Mouse (Mus musculus) olfactory bulb, adult 2 months (tissue): ENCODE measurements at regions not wholly inside any gene's neighbourhood (a gene's known extent, or its start where the extent isn't known, plus 50 kb on each side); places are given as distances from the start of the nearest gene placed in this dataset.

Experiments used
- H3K27ac ChIP-seq: fragments of 200-500 bp; 2 replicates; pipeline ENCODE4 v1.5.1; 2012; ENCODE audit warnings: low read depth, low read length; ENCODE audit not compliant: insufficient read depth
- H3K4me1 ChIP-seq: fragments of 200-500 bp; 2 replicates; pipeline ENCODE4 v1.6.1; 2012; ENCODE audit warnings: low read length; ENCODE audit not compliant: control insufficient read depth, insufficient read depth
- H3K4me3 ChIP-seq: fragments of 200-500 bp; 2 replicates; pipeline ENCODE4 v1.5.1; 2012; ENCODE audit warnings: mild to moderate bottlenecking, low read depth, low read length, moderate library complexity; ENCODE audit not compliant: insufficient read depth
- CTCF ChIP-seq: fragments of 200-500 bp; IDR thresholded peaks from 2 replicates; pipeline ENCODE4 v1.5.1; 2012; ENCODE audit warnings: low read depth, mild to moderate bottlenecking, low read length, moderate library complexity; ENCODE audit not compliant: insufficient read depth
- POLR2A ChIP-seq: fragments of 200-500 bp; IDR thresholded peaks from 2 replicates; pipeline ENCODE4 v1.6.1; 2012; ENCODE audit warnings: mild to moderate bottlenecking, low read depth, low read length, moderate library complexity; ENCODE audit not compliant: insufficient read depth
- WGBS: fragments of 180-500 bp; shearing (Covaris S2); methylation state at CpG from one replicate; pipeline ENCODE4 v1.1.7; 2018; 5-methylcytosine and 5-hydroxymethylcytosine counted together

DNA sequence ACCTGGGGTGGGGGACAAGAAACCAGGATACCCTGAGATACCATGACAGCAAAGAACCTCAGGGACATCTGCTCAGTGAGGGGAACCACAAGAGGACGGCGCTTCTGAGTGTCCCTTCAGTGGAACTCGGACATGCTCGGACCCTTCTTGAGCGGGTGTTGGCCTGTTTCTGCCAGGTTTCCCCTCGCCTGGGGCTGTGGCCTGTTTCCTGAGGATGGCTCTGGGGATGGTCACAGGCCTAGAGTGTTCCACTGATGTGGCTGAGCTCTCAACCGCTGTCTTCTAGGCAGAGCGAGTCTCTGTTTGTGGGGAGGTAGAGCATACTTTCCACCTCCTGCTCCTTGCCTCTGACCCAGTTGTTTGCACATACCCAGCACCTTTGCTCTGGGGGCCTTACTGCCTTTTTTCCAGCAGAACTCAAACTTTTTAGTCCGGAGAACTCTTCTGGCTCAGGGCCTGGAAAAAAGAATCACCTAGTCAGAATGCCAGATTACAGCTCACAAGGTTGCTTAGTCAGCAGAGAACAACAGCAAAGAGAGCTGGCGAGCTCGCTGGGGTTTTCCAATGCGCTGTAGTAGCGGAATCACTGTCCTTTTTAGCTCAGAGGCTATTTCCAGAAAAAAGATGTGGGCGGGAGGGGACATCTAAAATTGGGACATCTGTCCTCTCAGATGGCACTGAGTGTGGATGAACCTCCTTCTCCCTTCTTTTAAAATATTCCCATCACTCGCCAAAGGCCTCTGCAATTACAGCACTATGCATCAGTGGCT, 65.3 kb downstream of the Med10 start:
- WGBS, result 70% methylated on average over 15 of the region's 15 CpGs
- no peak overlapping the region for H3K4me3 ChIP-seq

GRCm38 (mm10) chr13:69896536-69896935, 94.3 kb downstream of the Med10 start:
- TF ChIP-seq CTCF, result no peak
- no peak for TF ChIP-seq POLR2A
- Histone ChIP-seq H3K4me3 (no peak overlapping the region), H3K27ac (no peak overlapping the region), H3K4me1 (no peaks in the 10 kb centered on the region)
- WGBS, result 64% methylated on average over 5 of the region's 5 CpGs

More for the DNA sequence above, 65.3 kb downstream of the Med10 start:
- TF ChIP-seq POLR2A, result no peak
- no peak for TF ChIP-seq CTCF
- Histone ChIP-seq H3K27ac (no peak overlapping the region), H3K4me1 (peaks cover 7% of the 10 kb centered on the region)

- H3K4me1 ChIP-seq, result no peaks in the 10 kb centered on the region
- H3K27ac ChIP-seq, result no peak overlapping the region
- TF ChIP-seq CTCF, result no peak
- TF ChIP-seq POLR2A, result no peak
- no peak overlapping the region for H3K4me3 ChIP-seq
These were observed 98.9 kb downstream of the Med10 start for GRCm38 (mm10) chr13:69901139-69901538.

DNA sequence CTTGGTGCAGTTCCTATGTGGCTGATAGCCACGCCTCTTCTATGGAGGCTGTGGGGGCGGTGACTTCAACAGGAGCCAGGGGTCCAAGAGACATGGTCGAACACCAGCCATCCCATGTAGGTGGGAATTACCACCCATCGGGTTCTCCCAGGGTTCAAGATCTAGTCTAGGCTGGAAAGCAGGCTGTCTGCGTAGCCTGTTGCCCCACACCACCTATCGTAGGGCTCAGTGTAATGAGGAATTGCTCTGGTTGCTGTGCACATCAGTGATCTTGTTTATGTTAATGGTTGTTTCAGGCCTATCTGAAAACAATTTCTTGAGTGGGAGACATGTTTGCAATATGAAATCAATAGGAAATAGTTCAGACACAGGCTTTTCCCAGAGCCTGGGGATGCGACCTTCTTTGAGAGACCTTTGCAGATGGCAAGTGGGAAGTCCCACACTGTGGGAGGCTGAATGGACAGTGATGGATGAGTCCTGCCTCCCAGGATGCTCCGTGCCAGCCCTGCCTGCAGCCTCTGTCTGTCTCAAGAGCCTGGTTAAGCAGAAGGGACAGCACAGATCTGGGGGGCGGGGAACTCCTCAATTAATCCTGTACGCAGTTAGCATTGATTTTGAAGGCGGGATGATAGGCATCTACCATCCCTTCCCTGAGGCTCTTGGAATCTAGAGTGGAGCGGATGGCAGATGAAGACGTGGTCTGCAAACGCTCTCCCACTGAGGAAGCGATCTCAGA, 104.8 kb downstream of the Med10 start:
- TF ChIP-seq POLR2A (no peak), CTCF (no peak)
- WGBS, result 81% methylated on average over 15 of the region's 15 CpGs
- Histone ChIP-seq H3K4me1 (0 out of 2 replicates have a peak, but pooled peaks cover 3% of the 10 kb centered on the region), H3K4me3 (no peak overlapping the region), H3K27ac (no peak overlapping the region)

GRCm38 (mm10) chr13:69915796-69916195, 113.6 kb downstream of the Med10 start:
- Histone ChIP-seq H3K27ac (no peak overlapping the region), H3K4me1 (no peaks in the 10 kb centered on the region), H3K4me3 (no peak overlapping the region)
- TF ChIP-seq POLR2A (no peak), CTCF (no peak)
- 87% methylated on average over 3 of the region's 3 CpGs for WGBS

DNA sequence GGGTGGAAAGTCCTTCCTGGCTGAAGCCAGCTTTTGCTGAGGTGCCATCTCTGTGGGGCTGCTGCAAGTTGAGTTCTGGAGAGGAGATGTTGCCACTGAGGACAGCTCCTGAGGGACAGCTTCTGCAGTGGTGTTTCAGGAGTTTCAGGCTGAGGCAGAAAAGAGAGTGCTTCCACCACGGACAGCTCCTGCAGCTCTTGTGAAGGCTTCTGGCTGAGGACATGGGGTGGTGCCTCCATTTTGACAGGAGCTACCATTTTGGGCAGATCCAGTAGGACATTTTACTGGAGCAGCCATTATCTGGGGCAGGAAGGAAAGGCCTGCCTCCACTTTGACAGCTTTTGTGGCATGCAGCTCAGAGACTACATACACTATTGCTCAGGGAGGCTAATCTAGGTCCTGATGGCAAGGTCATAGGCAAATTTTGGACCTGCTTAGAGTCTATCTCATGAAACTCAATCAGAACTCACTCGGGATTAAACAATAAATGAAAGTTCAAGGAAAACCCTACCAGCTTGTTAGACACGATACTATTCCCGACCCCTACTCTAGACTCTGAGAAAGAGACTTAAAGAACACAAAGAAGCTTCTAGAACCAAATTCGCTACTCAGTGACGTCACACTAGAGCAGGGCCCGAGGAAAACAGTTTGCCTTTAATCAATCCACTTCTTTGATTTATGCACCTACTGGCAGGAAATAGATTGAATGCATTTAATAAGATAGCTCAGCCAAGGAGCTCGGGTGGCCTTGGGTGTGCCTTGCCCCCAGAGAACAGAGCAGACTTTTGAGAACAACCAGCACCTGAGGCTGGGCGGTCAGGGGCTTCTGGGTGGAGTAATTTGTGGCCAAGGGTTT, 130.7 kb downstream of the Med10 start:
- TF ChIP-seq CTCF (no peak), POLR2A (no peak)
- peaks cover 19% of the 10 kb centered on the region for H3K4me1 ChIP-seq
- peak overlapping the region; percentile 71; the same call in 1 of the 2 replicates for H3K27ac ChIP-seq
- 28% methylated on average over 9 of the region's 9 CpGs for WGBS
- no peak overlapping the region for H3K4me3 ChIP-seq

GRCm38 (mm10) chr13:69933551-69933845, 131.3 kb downstream of the Med10 start:
- Histone ChIP-seq H3K4me3 (no peak overlapping the region), H3K4me1 (peaks cover 19% of the 10 kb centered on the region), H3K27ac (peak overlapping the region; percentile 71)
- WGBS, result 5% methylated on average over 6 of the region's 6 CpGs
- TF ChIP-seq CTCF (no peak), POLR2A (no peak)

DNA sequence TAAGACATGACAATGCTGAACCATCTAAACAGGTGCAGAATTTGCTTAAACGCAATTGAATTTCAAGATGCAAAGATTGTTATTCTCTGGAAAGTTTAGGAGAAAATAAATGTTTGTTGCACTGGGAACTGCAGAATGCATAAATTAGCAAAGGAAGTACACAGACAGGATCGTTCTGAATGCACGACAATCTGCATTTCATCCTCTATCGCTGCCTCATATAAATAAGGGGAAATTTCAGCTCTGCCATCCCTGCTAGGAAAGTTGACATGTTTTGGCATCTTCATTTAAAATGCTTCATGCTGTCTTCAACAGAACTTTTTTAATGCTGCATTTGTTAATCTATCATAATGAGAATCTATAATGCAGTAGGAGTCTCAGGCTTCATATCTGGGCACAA, 137.6 kb downstream of the Med10 start:
- Histone ChIP-seq H3K4me3 (no peak overlapping the region), H3K4me1 (no peaks in the 10 kb centered on the region), H3K27ac (no peak overlapping the region)
- TF ChIP-seq POLR2A (no peak), CTCF (no peak)
- 56% methylated on average over 4 of the region's 4 CpGs for WGBS
